Mouse (Mus musculus) hindbrain, embryonic 11.5 days (tissue): Measurements from ENCODE around the gene Babam2. TPM values are rescaled to one million over a fixed set of nuclear protein-coding genes. Genes with fewer than 3 reads are reported as not detected.

Experiments used
- ATAC-seq: fragments of 200-750 bp; cut with Nextera tagmentation; 2 replicates; pipeline ENCODE4 v1.8.0; 2017; ENCODE audit warnings: mild to moderate bottlenecking, moderate TSS enrichment, moderate library complexity; ENCODE audit not compliant: low FRiP score
- DNase-seq: peaks from one replicate; pipeline ENCODE4 v3.0.0-alpha.2; 2015; ENCODE audit warnings: low spot score
- H3K27ac ChIP-seq: fragments of 300-500 bp; sonication (generic); 2 replicates; pipeline ENCODE4 v1.5.1; 2014; ENCODE audit warnings: mild to moderate bottlenecking, low read depth, low read length
- H3K27me3 ChIP-seq: fragments of 300-500 bp; sonication (generic); 2 replicates; pipeline ENCODE4 v1.6.1; 2014; ENCODE audit warnings: mild to moderate bottlenecking, low read length, moderate library complexity, mixed read lengths; ENCODE audit not compliant: control insufficient read depth, insufficient read depth
- H3K36me3 ChIP-seq: fragments of 300-500 bp; sonication (generic); 2 replicates; pipeline ENCODE4 v1.6.1; 2014; ENCODE audit warnings: mild to moderate bottlenecking, low read length, moderate library complexity, mixed read lengths; ENCODE audit not compliant: control insufficient read depth, insufficient read depth
- H3K4me1 ChIP-seq: fragments of 300-500 bp; sonication (generic); replicated peaks from 2 replicates; pipeline ENCODE4 v1.6.1; 2014; ENCODE audit warnings: low read length, mixed read lengths; ENCODE audit not compliant: control insufficient read depth, insufficient read depth
- H3K4me2 ChIP-seq: fragments of 300-500 bp; sonication (generic); replicated peaks from 2 replicates; pipeline ENCODE4 v1.6.1; 2014; ENCODE audit warnings: mild to moderate bottlenecking, low read depth, low read length
- H3K4me3 ChIP-seq: fragments of 300-500 bp; sonication (generic); 2 replicates; pipeline ENCODE4 v1.5.1; 2014; ENCODE audit warnings: low read depth, low read length
- H3K9ac ChIP-seq: fragments of 300-500 bp; sonication (generic); 2 replicates; pipeline ENCODE4 v1.6.1; 2014; ENCODE audit warnings: low read depth, low read length
- H3K9me3 ChIP-seq: fragments of 300-500 bp; sonication (generic); 2 replicates; pipeline ENCODE4 v1.6.1; 2016; ENCODE audit warnings: low read length; ENCODE audit not compliant: control insufficient read depth
- WGBS: fragments of 180-500 bp; shearing (Covaris S2); extraction: QIAGEN DNeasy Blood & Tissue Kit; methylation state at CpG from one replicate; pipeline ENCODE4 v1.1.7; 2014; 5-methylcytosine and 5-hydroxymethylcytosine counted together
- polyA plus RNA-seq: library from polyadenylated mRNA; unstranded; fragments of >200 nt; fragmentation: Nextera tagmentation; extraction: Ambion mirVana; gene quantifications from 2 replicates; pipeline ENCODE4 v1.2.1, GENCODE M21; 2014

Gene Babam2
- polyA plus RNA-seq, 1 experiment from 2014 or later, result 36.2 TPM

- H3K4me1 ChIP-seq, result no peaks in the 10 kb centered on the region
- H3K27ac ChIP-seq, result no peak overlapping the region
- H3K4me2 ChIP-seq, result no peak overlapping the region
- H3K9me3 ChIP-seq, result no peaks in the 10 kb centered on the region
- 92% methylated on average over 8 of the region's 8 CpGs for WGBS
- no peak for ATAC-seq
- H3K27me3 ChIP-seq, result no peaks in the 10 kb centered on the region
- H3K9ac ChIP-seq, result no peak overlapping the region
- no peak for DNase-seq
- no peak overlapping the region for H3K4me3 ChIP-seq
- H3K36me3 ChIP-seq, result no peaks in the 10 kb centered on the region
Observed at GRCm38 (mm10) chr5:31940876-31941275, 243.4 kb downstream of the Babam2 start.

GRCm38 (mm10) chr5:31947185-31947584 is 249.7 kb downstream of the Babam2 start:
- DNase-seq (peak; percentile 7), ATAC-seq (no peak)
- no peak overlapping the region for H3K27ac ChIP-seq
- no peaks in the 10 kb centered on the region for H3K9me3 ChIP-seq
- no peaks in the 10 kb centered on the region for H3K27me3 ChIP-seq
- no peak overlapping the region for H3K9ac ChIP-seq
- no peak overlapping the region for H3K4me2 ChIP-seq
- WGBS, result 69% methylated on average over 4 of the region's 4 CpGs
- no peaks in the 10 kb centered on the region for H3K36me3 ChIP-seq
- H3K4me3 ChIP-seq, result no peak overlapping the region
- no peaks in the 10 kb centered on the region for H3K4me1 ChIP-seq

- ATAC-seq, result no peak
- H3K36me3 ChIP-seq, result no peaks in the 10 kb centered on the region
- H3K27me3 ChIP-seq, result no peaks in the 10 kb centered on the region
- 91% methylated on average over 8 of the region's 8 CpGs for WGBS
- no peak for DNase-seq
- H3K9me3 ChIP-seq, result no peaks in the 10 kb centered on the region
- no peaks in the 10 kb centered on the region for H3K4me1 ChIP-seq
- no peak overlapping the region for H3K4me2 ChIP-seq
- no peak overlapping the region for H3K9ac ChIP-seq
- H3K27ac ChIP-seq, result no peak overlapping the region
- H3K4me3 ChIP-seq, result no peak overlapping the region
Observed at GRCm38 (mm10) chr5:31949389-31949788, 251.9 kb downstream of the Babam2 start.

GRCm38 (mm10) chr5:31950532-31950931 is 253.0 kb downstream of the Babam2 start:
- H3K27ac ChIP-seq, result no peak overlapping the region
- no peaks in the 10 kb centered on the region for H3K4me1 ChIP-seq
- H3K27me3 ChIP-seq, result no peaks in the 10 kb centered on the region
- H3K36me3 ChIP-seq, result no peaks in the 10 kb centered on the region
- no peak overlapping the region for H3K4me3 ChIP-seq
- H3K4me2 ChIP-seq, result no peak overlapping the region
- no peaks in the 10 kb centered on the region for H3K9me3 ChIP-seq
- H3K9ac ChIP-seq, result no peak overlapping the region
- ATAC-seq, result no peak
- no peak for DNase-seq
- WGBS, result 91% methylated on average over 4 of the region's 4 CpGs

- Histone ChIP-seq H3K4me1 (no peaks in the 10 kb centered on the region), H3K27ac (no peak overlapping the region), H3K4me3 (no peak overlapping the region), H3K27me3 (no peaks in the 10 kb centered on the region), H3K9me3 (no peaks in the 10 kb centered on the region), H3K4me2 (no peak overlapping the region), H3K36me3 (no peaks in the 10 kb centered on the region), H3K9ac (no peak overlapping the region)
- WGBS, result 74% methylated on average over 3 of the region's 3 CpGs
- DNase-seq (no peak), ATAC-seq (no peak)
Observed at GRCm38 (mm10) chr5:31955184-31955583, 257.7 kb downstream of the Babam2 start.

GRCm38 (mm10) chr5:31956336-31956735 is 258.9 kb downstream of the Babam2 start:
- Histone ChIP-seq H3K4me2 (no peak overlapping the region), H3K27me3 (no peaks in the 10 kb centered on the region), H3K4me1 (no peaks in the 10 kb centered on the region), H3K9me3 (no peaks in the 10 kb centered on the region), H3K27ac (no peak overlapping the region), H3K36me3 (no peaks in the 10 kb centered on the region), H3K4me3 (no peak overlapping the region), H3K9ac (no peak overlapping the region)
- WGBS, result 91% methylated on average over 3 of the region's 3 CpGs
- ATAC-seq (no peak), DNase-seq (no peak)

GRCm38 (mm10) chr5:31959886-31960285 is 262.4 kb downstream of the Babam2 start:
- H3K9ac ChIP-seq, result no peak overlapping the region
- H3K27me3 ChIP-seq, result no peaks in the 10 kb centered on the region
- no peak for DNase-seq
- H3K36me3 ChIP-seq, result no peaks in the 10 kb centered on the region
- no peak overlapping the region for H3K4me2 ChIP-seq
- WGBS, result 84% methylated on average over 8 of the region's 8 CpGs
- H3K4me1 ChIP-seq, result no peaks in the 10 kb centered on the region
- no peaks in the 10 kb centered on the region for H3K9me3 ChIP-seq
- H3K4me3 ChIP-seq, result no peak overlapping the region
- H3K27ac ChIP-seq, result no peak overlapping the region
- no peak for ATAC-seq

GRCm38 (mm10) chr5:31961423-31961822 is 263.9 kb downstream of the Babam2 start:
- DNase-seq, result no peak
- no peaks in the 10 kb centered on the region for H3K4me1 ChIP-seq
- H3K9me3 ChIP-seq, result no peaks in the 10 kb centered on the region
- H3K9ac ChIP-seq, result no peak overlapping the region
- no peaks in the 10 kb centered on the region for H3K36me3 ChIP-seq
- H3K4me3 ChIP-seq, result no peak overlapping the region
- H3K27me3 ChIP-seq, result no peaks in the 10 kb centered on the region
- no peak for ATAC-seq
- WGBS, result 66% methylated on average over 2 of the region's 2 CpGs
- no peak overlapping the region for H3K27ac ChIP-seq
- no peak overlapping the region for H3K4me2 ChIP-seq

GRCm38 (mm10) chr5:31962346-31962745 is 264.9 kb downstream of the Babam2 start:
- H3K27me3 ChIP-seq, result no peaks in the 10 kb centered on the region
- ATAC-seq, result no peak

More at GRCm38 (mm10) chr5:31962346-31962745, 264.9 kb downstream of the Babam2 start:
- Histone ChIP-seq H3K9me3 (no peaks in the 10 kb centered on the region), H3K36me3 (no peaks in the 10 kb centered on the region), H3K4me3 (no peak overlapping the region), H3K4me2 (no peak overlapping the region), H3K27ac (no peak overlapping the region), H3K9ac (no peak overlapping the region), H3K4me1 (no peaks in the 10 kb centered on the region)
- 76% methylated on average over 3 of the region's 3 CpGs for WGBS
- no peak for DNase-seq
